Mouse (Mus musculus) left cerebral cortex, adult 6 months (tissue): ENCODE results near the gene Akap8. TPM values are rescaled to one million over a fixed set of nuclear protein-coding genes. Genes with fewer than 3 reads are reported as not detected.

ENCODE experiments used
- long read RNA-seq, 2 experiments: library from polyadenylated mRNA; unstranded; transcript quantifications; one replicate each; pipeline ENCODE4 v2.0.0; 2019 to 2020
- polyA plus RNA-seq: library from polyadenylated mRNA; unstranded; fragments of <200 nt; fragmentation: Nextera tagmentation; gene quantifications from 2 replicates; pipeline ENCODE4 v1.2.3, GENCODE M21; 2021

The Akap8 gene
- 8.0 and 9.0 TPM in 2 replicates for polyA plus RNA-seq
- long read RNA-seq, experiment 1, full-length matches to known transcripts = 50 of 109 reads
- long read RNA-seq, experiment 1, partial matches to known transcripts = 23 of 109 reads
- long read RNA-seq, experiment 1, other reads (novel, unspliced or antisense) = 36 of 109 reads
- long read RNA-seq, experiment 2, partial matches to known transcripts = 2 of 11 reads
- long read RNA-seq, experiment 2, other reads (novel, unspliced or antisense) = 6 of 11 reads

GRCm38 (mm10) chr17:32320597-32321389 lies at the start of gene Akap8:
TSS of gene Akap8 (minus strand) at chr17:32321238.

GRCm38 (mm10) chr17:32350382-32350983 lies 29.4 kb upstream of the Akap8 start, which contains the start of gene Akap8l:
TSS of gene Akap8l (minus strand) at chr17:32350607.

GRCm38 (mm10) chr17:32284262-32285137 lies 36.5 kb downstream of the Akap8 start, which contains the start of gene Brd4:
TSS of gene Brd4 (minus strand) at chr17:32284722.

Other genes with a start within 250 kb of the Akap8 start
- gene Notch3, start 154.4 kb downstream of the Akap8 start, polyA plus RNA-seq = 0.40 and 0.55 TPM in 2 replicates
- gene Ephx3, start 131.7 kb downstream of the Akap8 start, polyA plus RNA-seq = 0.09 and 0.12 TPM in 2 replicates
- gene Brd4, start 36.5 kb downstream of the Akap8 start, polyA plus RNA-seq = 15.4 and 34.1 TPM in 2 replicates
- gene Akap8l, start 29.4 kb upstream of the Akap8 start, polyA plus RNA-seq = 36.3 and 40.8 TPM in 2 replicates
- 11.0 and 16.4 TPM in 2 replicates for gene Wiz, start 68.2 kb upstream of the Akap8 start, polyA plus RNA-seq
- gene Rasal3, start 82.3 kb upstream of the Akap8 start, polyA plus RNA-seq = 0.50 and 1.1 TPM in 2 replicates
- gene Pglyrp2, start 102.9 kb upstream of the Akap8 start, polyA plus RNA-seq = not detected in 2 replicates
- 0.06 TPM in 1 of 2 replicates, not detected in the other for gene Cyp4f39, start 131.5 kb upstream of the Akap8 start, polyA plus RNA-seq
- 2.1 and 2.4 TPM in 2 replicates for gene Cyp4f17, start 184.8 kb upstream of the Akap8 start, polyA plus RNA-seq
- 2.4 and 2.7 TPM in 2 replicates for gene Cyp4f16, start 215.3 kb upstream of the Akap8 start, polyA plus RNA-seq